Mouse (Mus musculus) megakaryocyte, embryonic 14.5 days (primary cell): ENCODE measurements at regions not wholly inside any gene's neighbourhood (a gene's known extent, or its start where the extent isn't known, plus 50 kb on each side); places are given as distances from the start of the nearest gene placed in this dataset.

Experiments
- H3K27me3 ChIP-seq: replicated peaks from 2 replicates; pipeline ENCODE3; 2012; ENCODE audit warnings: inconsistent platforms
- H3K36me3 ChIP-seq: replicated peaks from 2 replicates; pipeline ENCODE3; 2012; ENCODE audit warnings: low read length, inconsistent platforms, mixed read lengths
- H3K4me1 ChIP-seq: 2 replicates; pipeline ENCODE4 v1.6.1; 2012; ENCODE audit warnings: inconsistent platforms
- H3K4me3 ChIP-seq: replicated peaks from 2 replicates; pipeline ENCODE3; 2012; ENCODE audit warnings: moderate library complexity, mild to moderate bottlenecking, inconsistent platforms
- H3K9me3 ChIP-seq: 2 replicates; pipeline ENCODE4 v1.6.1; 2012; ENCODE audit warnings: inconsistent platforms
- FLI1 ChIP-seq: IDR thresholded peaks from 2 replicates; pipeline ENCODE4 v1.6.1; 2012; ENCODE audit warnings: low read length, inconsistent platforms, mixed read lengths
- GATA1 ChIP-seq: IDR thresholded peaks from 3 replicates; pipeline ENCODE4 v1.6.1; 2012; ENCODE audit warnings: mixed read lengths, low read length, inconsistent platforms, borderline replicate concordance

GRCm38 (mm10) chr17:62546286-62546685 is 334.8 kb downstream of the Efna5 start:
- TF ChIP-seq GATA1 (no peak), FLI1 (no peak)
- H3K9me3 ChIP-seq: peaks cover 10% of the 10 kb centered on the region
- no peaks in the 10 kb centered on the region for H3K36me3 ChIP-seq
- no peak overlapping the region for H3K4me3 ChIP-seq
- no peaks in the 10 kb centered on the region for H3K27me3 ChIP-seq
- no peaks in the 10 kb centered on the region for H3K4me1 ChIP-seq

- peaks cover 10% of the 10 kb centered on the region for H3K9me3 ChIP-seq
- TF ChIP-seq GATA1 (no peak), FLI1 (no peak)
- no peaks in the 10 kb centered on the region for H3K36me3 ChIP-seq
- H3K4me3 ChIP-seq: no peak overlapping the region
- no peaks in the 10 kb centered on the region for H3K27me3 ChIP-seq
- no peaks in the 10 kb centered on the region for H3K4me1 ChIP-seq
These were observed 335.8 kb downstream of the Efna5 start for GRCm38 (mm10) chr17:62545330-62545729.

GRCm38 (mm10) chr17:62543056-62543975 is 337.8 kb downstream of the Efna5 start:
- Histone ChIP-seq H3K4me1 (no peaks in the 10 kb centered on the region), H3K9me3 (peaks cover 18% of the 10 kb centered on the region), H3K36me3 (no peaks in the 10 kb centered on the region), H3K27me3 (no peaks in the 10 kb centered on the region), H3K4me3 (no peak overlapping the region)
- no peak for TF ChIP-seq GATA1
- no peak for TF ChIP-seq FLI1

GRCm38 (mm10) chr17:62529911-62530310 is 351.2 kb downstream of the Efna5 start:
- H3K4me3 ChIP-seq: no peak overlapping the region
- H3K9me3 ChIP-seq: peaks cover 6% of the 10 kb centered on the region; the same call in 1 of the 2 replicates
- H3K27me3 ChIP-seq: no peaks in the 10 kb centered on the region
- H3K36me3 ChIP-seq: no peaks in the 10 kb centered on the region
- TF ChIP-seq GATA1 (no peak), FLI1 (no peak)
- H3K4me1 ChIP-seq: no peaks in the 10 kb centered on the region

- H3K36me3 ChIP-seq: no peaks in the 10 kb centered on the region
- H3K4me1 ChIP-seq: no peaks in the 10 kb centered on the region
- H3K4me3 ChIP-seq: no peak overlapping the region
- TF ChIP-seq FLI1 (no peak), GATA1 (no peak)
- H3K9me3 ChIP-seq: peaks cover 8% of the 10 kb centered on the region
- H3K27me3 ChIP-seq: no peaks in the 10 kb centered on the region
These were observed 353.6 kb downstream of the Efna5 start for GRCm38 (mm10) chr17:62527556-62527955.

- Histone ChIP-seq H3K9me3 (peaks cover 33% of the 10 kb centered on the region), H3K27me3 (no peaks in the 10 kb centered on the region), H3K4me3 (no peak overlapping the region), H3K4me1 (no peaks in the 10 kb centered on the region), H3K36me3 (no peaks in the 10 kb centered on the region)
- TF ChIP-seq FLI1: no peak
- TF ChIP-seq GATA1: no peak
These were observed 367.5 kb downstream of the Efna5 start for GRCm38 (mm10) chr17:62513635-62514034.

GRCm38 (mm10) chr17:62510184-62510583 is 370.9 kb downstream of the Efna5 start:
- Histone ChIP-seq H3K9me3 (peaks cover 34% of the 10 kb centered on the region), H3K27me3 (no peaks in the 10 kb centered on the region), H3K4me1 (no peaks in the 10 kb centered on the region), H3K36me3 (no peaks in the 10 kb centered on the region), H3K4me3 (no peak overlapping the region)
- TF ChIP-seq GATA1: no peak

- Histone ChIP-seq H3K4me3 (no peak overlapping the region), H3K4me1 (no peaks in the 10 kb centered on the region), H3K9me3 (peaks cover 41% of the 10 kb centered on the region), H3K27me3 (no peaks in the 10 kb centered on the region), H3K36me3 (no peaks in the 10 kb centered on the region)
- TF ChIP-seq FLI1 (no peak), GATA1 (no peak)
These were observed 373.2 kb downstream of the Efna5 start for GRCm38 (mm10) chr17:62507766-62508485.

GRCm38 (mm10) chr17:62504691-62505090 is 376.4 kb downstream of the Efna5 start:
- no peaks in the 10 kb centered on the region for H3K36me3 ChIP-seq
- H3K4me3 ChIP-seq: no peak overlapping the region
- no peaks in the 10 kb centered on the region for H3K27me3 ChIP-seq
- H3K9me3 ChIP-seq: peaks cover 38% of the 10 kb centered on the region
- H3K4me1 ChIP-seq: no peaks in the 10 kb centered on the region
- TF ChIP-seq GATA1 (no peak), FLI1 (no peak)

- TF ChIP-seq GATA1 (no peak), FLI1 (no peak)
- Histone ChIP-seq H3K4me1 (no peaks in the 10 kb centered on the region), H3K4me3 (no peak overlapping the region), H3K36me3 (no peaks in the 10 kb centered on the region), H3K27me3 (no peaks in the 10 kb centered on the region), H3K9me3 (0 out of 2 replicates have a peak, but pooled peaks cover 12% of the 10 kb centered on the region)
These were observed 410.4 kb downstream of the Efna5 start for GRCm38 (mm10) chr17:62470739-62471138.
